Comparison of ENCODE assay signal across 9 mouse cellular contexts in the genomic region with DNA sequence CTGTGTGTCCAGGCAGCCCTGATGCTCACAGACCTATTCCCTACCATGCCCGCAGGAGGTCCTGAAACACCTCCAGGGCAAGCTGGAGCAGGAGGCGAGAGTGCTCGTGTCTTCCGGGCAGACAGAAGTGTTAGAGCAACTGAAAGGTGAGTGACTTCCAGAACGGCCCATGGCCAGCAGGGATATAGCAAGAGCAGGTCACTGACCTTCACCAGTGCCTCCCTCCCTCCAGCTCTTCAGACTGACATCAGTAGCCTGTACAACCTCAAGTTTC. TPM values are rescaled to one million over a fixed set of nuclear protein-coding genes. Genes with fewer than 3 reads are reported as not detected.
DNase-seq lines count a peak whose midpoint lies in the region; ATAC-seq and TF ChIP-seq lines count a peak whose summit lies in the region.
"Had no signal": no experiment of that assay in that cellular context is flagged by ENCODE, and none has a peak within 500 bp of the region (broad histone marks: within the 10 kb centered on the region; RNA-seq: fewer than 3 reads in every experiment).

No protein-coding gene starts in this region.

- no peak overlapping the region for H3K9ac ChIP-seq in lung, embryonic 15.5 days
- no peak overlapping the region for H3K9ac ChIP-seq in intestine, postnatal 0 days (ENCODE audit: low read depth, low read length)
- no peak overlapping the region; the same call in 1 of the 2 replicates for H3K9ac ChIP-seq in stomach, postnatal 0 days (ENCODE audit: low read length)

- 5% methylated on average over 5 of the region's 5 CpGs for WGBS in cerebellum, adult 2 months
- 38% methylated on average over 5 of the region's 5 CpGs for WGBS in lung, embryonic 15.5 days
- WGBS in intestine, postnatal 0 days, result 56% methylated on average over 5 of the region's 5 CpGs
- 68% methylated on average over 5 of the region's 5 CpGs for WGBS in stomach, postnatal 0 days

- peak overlapping the region; percentile 18 for H3K4me3 ChIP-seq in cerebellum, adult 2 months (replicated peaks; ENCODE audit: insufficient read depth, low read depth, low read length)
- H3K4me3 ChIP-seq in lung, embryonic 15.5 days, result 0 out of 2 replicates have a peak overlapping the region, but pooled peaks have one; percentile 1
- H3K4me3 ChIP-seq in intestine, postnatal 0 days (ENCODE audit: low read depth, low read length), result no peak overlapping the region
- H3K4me3 ChIP-seq in stomach, postnatal 0 days (ENCODE audit: low read depth, low read length), result no peak overlapping the region
- H3K4me3 ChIP-seq: megakaryocyte, embryonic 14.5 days had no signal

- no peaks in the 10 kb centered on the region for H3K9me3 ChIP-seq in lung, embryonic 15.5 days
- no peaks in the 10 kb centered on the region for H3K9me3 ChIP-seq in intestine, postnatal 0 days (ENCODE audit: control insufficient read depth)
- H3K9me3 ChIP-seq in stomach, postnatal 0 days (ENCODE audit: control insufficient read depth, low read length), result no peaks in the 10 kb centered on the region
- H3K9me3 ChIP-seq: megakaryocyte, embryonic 14.5 days had no signal

- H3K27me3 ChIP-seq in cerebellum, adult 2 months (ENCODE audit: control insufficient read depth, insufficient read depth, low read length), result no peaks in the 10 kb centered on the region
- peaks cover 90% of the 10 kb centered on the region for H3K27me3 ChIP-seq in lung, embryonic 15.5 days
- H3K27me3 ChIP-seq in intestine, postnatal 0 days (replicated peaks; ENCODE audit: control insufficient read depth, insufficient read depth, low read length), result peaks cover 71% of the 10 kb centered on the region
- peaks cover 6% of the 10 kb centered on the region for H3K27me3 ChIP-seq in stomach, postnatal 0 days (ENCODE audit: control insufficient read depth, insufficient read depth, low read length)

- H3K36me3 ChIP-seq in lung, embryonic 15.5 days, result no peaks in the 10 kb centered on the region
- H3K36me3 ChIP-seq in intestine, postnatal 0 days (ENCODE audit: control insufficient read depth, insufficient read depth), result no peaks in the 10 kb centered on the region; the same call in 1 of the 2 replicates
- no peaks in the 10 kb centered on the region for H3K36me3 ChIP-seq in stomach, postnatal 0 days (ENCODE audit: control insufficient read depth, insufficient read depth, low read length)

- no peak for TF ChIP-seq POLR2A in cerebellum, adult 2 months (IDR thresholded peaks at IDR 0.05; ENCODE audit: borderline replicate concordance, insufficient read depth, low read length)

- ATAC-seq in lung, embryonic 15.5 days (ENCODE audit: borderline replicate concordance, extremely low read depth, low FRiP score, low TSS enrichment), result no peak
- no peak for ATAC-seq in intestine, postnatal 0 days
- no peak for ATAC-seq in stomach, postnatal 0 days (ENCODE audit: low FRiP score, low TSS enrichment)

- H3K4me1 ChIP-seq in cerebellum, adult 2 months (ENCODE audit: control insufficient read depth, insufficient read depth, low read length), result peaks cover 36% of the 10 kb centered on the region
- H3K4me1 ChIP-seq in lung, embryonic 15.5 days, result peaks cover 20% of the 10 kb centered on the region
- H3K4me1 ChIP-seq in intestine, postnatal 0 days (replicated peaks; ENCODE audit: control insufficient read depth, insufficient read depth, low read length), result no peaks in the 10 kb centered on the region
- H3K4me1 ChIP-seq in stomach, postnatal 0 days (replicated peaks; ENCODE audit: control insufficient read depth, insufficient read depth), result no peaks in the 10 kb centered on the region

- no peak for TF ChIP-seq CTCF in cerebellum, adult 2 months (IDR thresholded peaks at IDR 0.05; ENCODE audit: borderline replicate concordance, insufficient read depth, low read depth, low read length)
- TF ChIP-seq CTCF in intestine, postnatal 0 days (IDR thresholded peaks at IDR 0.05; ENCODE audit: low read depth), result no peak
- TF ChIP-seq CTCF in stomach, postnatal 0 days (IDR thresholded peaks at IDR 0.05; ENCODE audit: low read depth), result no peak

- peak; percentile 49 to 62 for DNase-seq in cerebellum, adult 2 months
- no peak for DNase-seq in cerebellum, postnatal 36 days
- no peak for DNase-seq in lung, postnatal 4 days
- no peak for DNase-seq in stomach, postnatal 0 days (ENCODE audit: low spot score)
- no peak for DNase-seq in urinary bladder, adult 18-20 months (ENCODE audit: low spot score in 2 of 2)
- no peak for DNase-seq in gastrocnemius, adult 18-20 months (ENCODE audit: low spot score)

- no peak for TF ChIP-seq EP300 in stomach, postnatal 0 days (optimal IDR thresholded peaks at IDR 0.05)

- peak overlapping the region; percentile 60 for H3K27ac ChIP-seq in cerebellum, adult 2 months (ENCODE audit: insufficient read depth, low read length)
- H3K27ac ChIP-seq in lung, embryonic 15.5 days, result peak overlapping the region; percentile 39
- H3K27ac ChIP-seq in intestine, postnatal 0 days (ENCODE audit: low read depth, low read length), result no peak overlapping the region; the same call in 1 of the 2 replicates
- peak overlapping the region; percentile 35; the same call in 1 of the 2 replicates for H3K27ac ChIP-seq in stomach, postnatal 0 days (replicated peaks)

- peak overlapping the region; percentile 32 for H3K4me2 ChIP-seq in lung, embryonic 15.5 days
- H3K4me2 ChIP-seq in intestine, postnatal 0 days (replicated peaks; ENCODE audit: low read depth), result peak overlapping the region; percentile 14
- 0 out of 2 replicates have a peak overlapping the region, but pooled peaks have one; percentile 8 for H3K4me2 ChIP-seq in stomach, postnatal 0 days (replicated peaks; ENCODE audit: low read depth)

RNA-seq across cellular contexts. Expression of gene Apc2, which starts 6.2 kb away (rescaled TPM):
- polyA plus RNA-seq in cerebellum, adult 2 months (2012; rRNA removed), result 67.1 and 69.1 TPM in 2 replicates
- 0.59 and 1.3 TPM in 2 replicates for polyA plus RNA-seq in lung, embryonic 15.5 days (2015; fragmentation: Nextera tagmentation; extraction: Ambion mirVana)
- polyA plus RNA-seq in intestine, postnatal 0 days (2015; fragmentation: Nextera tagmentation; extraction: Ambion mirVana), result 1.1 and 1.6 TPM in 2 replicates
- polyA plus RNA-seq in stomach, postnatal 0 days (2015; fragmentation: Nextera tagmentation; extraction: Ambion mirVana), result 1.2 and 1.3 TPM in 2 replicates
- total RNA-seq in gastrocnemius, adult 18-20 months (2021), result under 1 TPM; 0.18 to 0.31 TPM

RNA-seq across cellular contexts. Expression of gene Rps15, which starts 9.8 kb away (rescaled TPM):
- 1,303 and 1,454 TPM in 2 replicates for polyA plus RNA-seq in cerebellum, adult 2 months (2012; rRNA removed)
- polyA plus RNA-seq in lung, embryonic 15.5 days (2015; fragmentation: Nextera tagmentation; extraction: Ambion mirVana), result 907 and 974 TPM in 2 replicates
- polyA plus RNA-seq in intestine, postnatal 0 days (2015; fragmentation: Nextera tagmentation; extraction: Ambion mirVana), result 708 and 727 TPM in 2 replicates
- polyA plus RNA-seq in stomach, postnatal 0 days (2015; fragmentation: Nextera tagmentation; extraction: Ambion mirVana), result 766 and 821 TPM in 2 replicates
- total RNA-seq in gastrocnemius, adult 18-20 months (2021), result 100 to 1,000 TPM; 703 to 778 TPM

RNA-seq across cellular contexts. Expression of gene 2310011J03Rik, which starts 18.3 kb away (rescaled TPM):
- polyA plus RNA-seq in cerebellum, adult 2 months (2012; rRNA removed), result 49.7 and 51.1 TPM in 2 replicates
- polyA plus RNA-seq in lung, embryonic 15.5 days (2015; fragmentation: Nextera tagmentation; extraction: Ambion mirVana), result 47.7 and 51.9 TPM in 2 replicates
- 85.2 and 87.6 TPM in 2 replicates for polyA plus RNA-seq in intestine, postnatal 0 days (2015; fragmentation: Nextera tagmentation; extraction: Ambion mirVana)
- polyA plus RNA-seq in stomach, postnatal 0 days (2015; fragmentation: Nextera tagmentation; extraction: Ambion mirVana), result 50.3 and 51.2 TPM in 2 replicates
- 1 to 10 TPM; 6.8 to 7.1 TPM for total RNA-seq in gastrocnemius, adult 18-20 months (2021)

RNA-seq across cellular contexts. Expression of gene Pcsk4, which starts 27.3 kb away (rescaled TPM):
- polyA plus RNA-seq in cerebellum, adult 2 months (2012; rRNA removed), result 13.7 and 14.1 TPM in 2 replicates
- polyA plus RNA-seq in lung, embryonic 15.5 days (2015; fragmentation: Nextera tagmentation; extraction: Ambion mirVana), result 3.4 and 4.0 TPM in 2 replicates
- 13.1 and 18.8 TPM in 2 replicates for polyA plus RNA-seq in intestine, postnatal 0 days (2015; fragmentation: Nextera tagmentation; extraction: Ambion mirVana)
- polyA plus RNA-seq in stomach, postnatal 0 days (2015; fragmentation: Nextera tagmentation; extraction: Ambion mirVana), result 2.2 and 2.3 TPM in 2 replicates
- total RNA-seq in gastrocnemius, adult 18-20 months (2021), result under 1 TPM; 0.78 to 0.97 TPM

RNA-seq across cellular contexts. Expression of gene Reep6, which starts 27.7 kb away (rescaled TPM):
- 9.0 and 10.3 TPM in 2 replicates for polyA plus RNA-seq in cerebellum, adult 2 months (2012; rRNA removed)
- polyA plus RNA-seq in lung, embryonic 15.5 days (2015; fragmentation: Nextera tagmentation; extraction: Ambion mirVana), result 13.8 and 14.2 TPM in 2 replicates
- 261 and 282 TPM in 2 replicates for polyA plus RNA-seq in intestine, postnatal 0 days (2015; fragmentation: Nextera tagmentation; extraction: Ambion mirVana)
- 13.5 and 17.6 TPM in 2 replicates for polyA plus RNA-seq in stomach, postnatal 0 days (2015; fragmentation: Nextera tagmentation; extraction: Ambion mirVana)
- 1 to 10 TPM; 3.4 to 4.1 TPM for total RNA-seq in gastrocnemius, adult 18-20 months (2021)

Comparison
In these comparisons a context has a peak if more than half of its experiments do, and no peak if none do; other contexts are left out.
1. DNase-seq: peak in cerebellum, adult 2 months (2 of 2); none in cerebellum, postnatal 36 days (0 of 2), lung, postnatal 4 days (0 of 2), stomach, postnatal 0 days (single experiment), urinary bladder, adult 18-20 months (0 of 2) and gastrocnemius, adult 18-20 months (single experiment).
2. H3K4me3 ChIP-seq: peak in cerebellum, adult 2 months (single experiment) and lung, embryonic 15.5 days (single experiment); none in intestine, postnatal 0 days (single experiment) and stomach, postnatal 0 days (single experiment).
3. RNA of gene Apc2, which starts 6.2 kb away (polyA plus RNA-seq): 67.1 to 69.1 TPM in cerebellum, adult 2 months; 1.1 to 1.6 TPM in intestine, postnatal 0 days, 0.59 to 1.3 TPM in lung, embryonic 15.5 days and 1.2 to 1.3 TPM in stomach, postnatal 0 days; every median in the first group is over 10 times any median in the second.
4. Peak in every context shown above with its lines, with median percentiles within 50 percentile points of each other: H3K4me2 ChIP-seq.